Mouse (Mus musculus) right cerebral cortex, adult 2 months (tissue): ENCODE results near the gene Sptbn2.
"Not testable (repeated sequence)": the region's sequence is repeated elsewhere in the genome, so short reads cannot be mapped to it uniquely, and the experiment has no call there.

Experiments used
- DNase-seq, 2 experiments: peaks; one replicate each; pipeline ENCODE4 v3.0.0; 2021 to 2022; ENCODE audit warnings: low spot score in 2 of 2

Sptbn2 gene

GRCm38 (mm10) chr19:4720671-4721244, 9.8 kb downstream of the Sptbn2 start:
- DNase-seq, result no peak

DNA sequence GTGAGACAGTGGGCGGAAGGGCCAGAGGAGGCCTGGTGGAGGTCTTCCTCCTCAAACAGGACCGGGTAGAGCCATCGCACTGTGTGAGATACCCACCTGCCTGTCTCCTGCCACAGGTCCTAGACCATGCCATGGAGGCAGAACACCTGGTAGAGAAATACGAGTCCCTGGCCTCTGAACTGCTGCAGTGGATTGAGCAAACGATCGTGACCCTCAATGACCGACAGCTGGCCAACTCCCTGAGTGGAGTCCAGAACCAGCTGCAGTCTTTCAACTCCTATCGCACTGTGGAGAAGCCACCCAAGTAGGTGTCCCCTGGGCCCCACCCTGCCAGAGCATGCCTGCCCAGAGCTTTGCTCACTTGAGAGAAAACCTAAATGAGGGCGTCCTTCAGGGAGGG, 18.2 kb downstream of the Sptbn2 start:
- no peak for DNase-seq

GRCm38 (mm10) chr19:4733052-4733451, 22.1 kb downstream of the Sptbn2 start:
- no peak for DNase-seq

GRCm38 (mm10) chr19:4737866-4738265, 26.9 kb downstream of the Sptbn2 start:
- DNase-seq, result no peak

- no peak for DNase-seq
Observed at GRCm38 (mm10) chr19:4739053-4739452, 28.1 kb downstream of the Sptbn2 start.

GRCm38 (mm10) chr19:4739762-4740161, 28.8 kb downstream of the Sptbn2 start:
- no peak for DNase-seq

DNA sequence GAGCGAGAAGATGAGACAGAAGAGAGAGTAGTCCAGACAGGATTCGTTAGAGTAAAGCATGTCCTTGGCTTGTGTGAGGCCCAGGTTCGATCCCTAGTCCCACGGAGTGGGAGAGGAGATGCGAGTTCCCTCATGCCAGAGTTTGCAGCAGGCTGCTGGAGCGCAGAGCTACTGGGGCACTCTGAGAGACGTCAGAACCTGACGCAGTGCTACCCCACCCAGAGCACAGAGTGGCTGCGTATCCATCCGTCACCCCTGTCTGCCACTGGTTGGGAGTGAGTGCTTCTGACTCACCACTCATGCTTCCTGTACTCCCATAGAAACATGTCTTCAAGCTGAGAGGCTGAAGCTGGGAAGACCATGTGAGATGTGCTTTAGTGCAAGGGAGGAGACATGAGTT, 30.5 kb downstream of the Sptbn2 start:
- no peak for DNase-seq

DNA sequence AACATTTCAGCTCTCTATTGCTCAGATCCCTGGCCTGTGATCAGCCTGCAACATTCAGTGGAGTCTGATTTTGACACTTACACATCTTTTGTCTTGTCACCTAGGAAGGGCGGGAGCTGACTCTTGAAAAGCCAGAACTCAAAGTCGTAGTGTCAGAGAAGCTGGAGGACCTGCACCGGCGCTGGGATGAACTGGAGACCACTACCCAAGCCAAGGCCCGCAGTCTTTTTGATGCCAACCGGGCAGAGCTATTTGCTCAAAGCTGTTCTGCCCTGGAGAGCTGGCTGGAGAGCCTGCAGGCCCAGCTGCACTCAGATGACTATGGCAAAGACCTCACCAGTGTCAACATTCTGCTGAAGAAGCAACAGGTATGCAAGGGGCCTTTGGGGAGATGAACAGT, 31.3 kb downstream of the Sptbn2 start:
- no peak for DNase-seq

DNA sequence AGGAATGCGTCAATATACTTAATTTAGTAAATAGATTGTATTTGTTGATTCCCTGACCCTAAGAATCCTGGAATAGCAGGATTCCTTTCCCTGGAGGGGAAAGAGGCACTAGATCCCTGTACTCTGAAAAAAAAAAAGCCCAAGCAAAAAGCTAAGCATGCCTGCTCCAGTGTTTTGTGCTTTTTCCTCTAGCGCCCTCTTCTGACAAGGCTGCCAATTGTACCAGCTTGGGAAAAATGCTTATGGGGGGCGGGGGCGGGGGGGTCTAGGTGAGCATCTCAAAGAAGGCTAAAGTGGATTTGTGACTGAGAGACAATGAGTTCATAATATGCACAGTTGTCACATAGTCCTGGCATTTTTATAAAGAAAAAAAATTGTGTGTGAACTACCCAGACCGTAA, 32.6 kb downstream of the Sptbn2 start:
- DNase-seq, result no peak

DNA sequence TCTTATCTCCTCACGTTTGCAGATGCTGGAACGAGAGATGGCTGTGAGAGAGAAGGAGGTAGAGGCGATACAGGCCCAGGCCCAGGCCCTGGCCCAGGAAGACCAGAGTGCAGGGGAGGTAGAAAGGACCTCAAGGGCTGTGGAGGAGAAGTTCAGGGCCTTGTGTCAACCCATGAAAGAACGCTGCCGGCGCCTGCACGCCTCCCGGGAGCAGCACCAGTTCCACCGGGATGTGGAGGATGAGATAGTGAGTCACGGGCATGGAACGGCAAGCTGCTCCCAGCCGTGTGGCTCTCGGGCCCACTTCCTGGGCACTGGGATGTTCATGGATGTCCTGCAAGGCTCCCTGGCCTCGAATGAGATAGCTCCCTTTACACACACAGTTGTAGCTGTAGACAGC, 33.1 kb downstream of the Sptbn2 start:
- no peak for DNase-seq

- DNase-seq, result no peak
Observed at GRCm38 (mm10) chr19:4745057-4745456, 34.1 kb downstream of the Sptbn2 start.

DNA sequence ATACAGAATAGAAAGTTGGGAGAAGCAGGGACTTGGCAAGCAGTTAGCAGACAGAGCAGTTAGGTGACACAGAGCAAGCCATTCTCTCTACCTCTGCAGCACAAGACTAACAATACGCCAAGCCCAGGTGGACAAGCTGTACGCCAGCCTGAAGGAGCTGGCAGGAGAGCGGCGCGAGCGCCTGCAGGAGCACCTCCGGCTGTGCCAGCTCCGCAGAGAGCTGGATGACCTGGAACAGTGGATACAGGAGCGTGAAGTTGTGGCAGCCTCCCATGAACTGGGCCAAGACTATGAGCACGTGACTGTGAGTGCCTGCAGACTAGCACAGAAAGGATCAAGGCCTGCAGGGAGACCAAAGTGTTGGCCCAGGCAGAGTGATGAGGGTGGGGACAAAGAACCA, 34.7 kb downstream of the Sptbn2 start:
- DNase-seq, result no peak

GRCm38 (mm10) chr19:4746611-4747010, 35.6 kb downstream of the Sptbn2 start:
- no peak for DNase-seq

- DNase-seq, result no peak
Observed at GRCm38 (mm10) chr19:4747631-4748312, 36.8 kb downstream of the Sptbn2 start.

- DNase-seq, result no peak
Observed at GRCm38 (mm10) chr19:4748493-4748892, 37.5 kb downstream of the Sptbn2 start.

DNA sequence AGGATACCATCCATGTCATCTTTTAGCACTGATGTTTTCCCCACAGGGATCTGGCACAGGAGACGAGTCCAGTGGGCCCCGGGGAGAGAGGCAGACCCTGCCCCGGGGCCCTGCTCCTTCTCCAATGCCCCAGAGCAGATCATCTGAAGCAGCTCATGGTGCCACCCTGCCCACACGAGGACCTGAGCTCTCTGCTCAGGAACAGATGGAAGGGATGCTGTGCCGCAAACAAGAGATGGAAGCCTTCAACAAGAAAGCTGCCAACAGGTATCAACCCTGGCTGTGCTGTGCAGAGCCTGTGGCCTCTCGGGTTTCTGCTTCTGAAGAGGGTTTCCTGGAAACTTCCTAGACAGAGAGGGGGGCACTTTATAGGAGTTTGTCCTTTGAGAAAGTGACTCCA, 39.0 kb downstream of the Sptbn2 start:
- no peak for DNase-seq

- DNase-seq, result peak; percentile 90 to 93
Observed at GRCm38 (mm10) chr19:4755565-4756192, 44.7 kb downstream of the Sptbn2 start.

DNA sequence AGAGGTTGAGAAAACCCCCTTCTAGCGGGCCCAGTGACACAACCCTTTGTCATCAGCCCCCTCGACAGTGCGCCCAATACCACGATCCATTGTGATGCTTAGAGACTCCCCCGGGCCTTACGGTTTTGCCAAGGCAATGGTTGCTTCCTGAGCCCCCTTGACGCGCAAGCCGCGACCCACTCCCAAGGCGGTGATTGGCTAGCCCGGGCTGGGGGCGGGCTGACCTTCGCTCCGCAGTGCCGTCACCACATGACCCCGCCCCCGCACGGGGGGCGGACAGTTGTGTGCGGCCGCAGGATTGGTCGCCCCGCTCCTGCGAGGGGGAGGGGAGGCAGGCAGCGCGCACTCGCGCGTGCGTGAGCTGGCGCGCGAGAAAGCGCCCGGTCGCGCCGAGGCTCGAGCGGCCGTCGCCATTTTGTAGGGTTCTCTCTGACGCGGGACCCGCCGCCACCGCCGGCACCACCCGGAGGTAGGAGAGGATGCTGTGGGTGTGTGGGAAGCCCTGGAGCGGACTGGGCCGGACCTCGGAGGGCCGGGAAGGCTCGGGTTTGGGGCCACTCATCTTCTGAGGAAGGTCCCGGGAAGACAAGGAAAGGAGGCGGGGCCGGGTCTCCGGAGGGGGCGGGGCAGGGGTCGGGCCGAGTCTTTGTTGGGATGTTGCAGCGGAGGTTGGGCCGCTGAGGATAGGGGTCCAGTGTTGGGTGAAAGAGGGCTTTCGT, 45.4 kb downstream of the Sptbn2 start, which contains the start of gene Rbm4b:
TSS of gene Rbm4b (plus strand) at position 305 of the 719 bp plus-strand sequence.
- peak; percentile 96 to 98 for DNase-seq

DNA sequence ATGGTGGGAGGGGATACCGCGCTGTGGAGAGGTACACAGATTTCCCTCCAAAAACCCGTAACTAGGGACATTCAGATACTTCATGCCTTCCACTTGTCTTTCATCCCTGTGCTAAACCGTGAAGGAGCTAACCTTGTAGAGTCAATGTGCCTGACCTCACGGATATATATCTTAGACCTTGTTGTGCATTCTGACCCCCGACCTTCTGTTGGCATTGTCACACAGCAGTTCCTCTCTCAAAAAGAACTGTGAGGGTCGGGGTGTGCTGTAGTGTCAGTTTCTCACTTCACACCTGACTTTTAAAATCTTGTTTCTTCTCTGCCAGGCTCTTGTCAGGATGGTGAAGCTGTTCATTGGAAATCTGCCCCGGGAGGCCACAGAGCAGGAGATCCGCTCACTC, 46.0 kb downstream of the Sptbn2 start:
- no peak for DNase-seq

GRCm38 (mm10) chr19:4760544-4760943, 49.6 kb downstream of the Sptbn2 start:
- DNase-seq, result not testable (repeated sequence)

- no peak for DNase-seq
Observed at GRCm38 (mm10) chr19:4762876-4763275, 51.9 kb downstream of the Sptbn2 start.

GRCm38 (mm10) chr19:4767507-4768148, 56.7 kb downstream of the Sptbn2 start:
- no peak for DNase-seq
